Mouse (Mus musculus) liver, adult 2 months (tissue): ENCODE data around the gene Dglucy.
A peak's percentile ranks its signal among the peaks of the same experiment; 100 is the strongest.

Source experiments
- CTCF ChIP-seq: fragments of 200-500 bp; IDR thresholded peaks from 2 replicates; pipeline ENCODE4 v1.5.1; 2011; ENCODE audit warnings: low read depth, low read length, control low read depth
- POLR2A ChIP-seq: fragments of 200-500 bp; IDR thresholded peaks from 2 replicates; pipeline ENCODE4 v1.6.1; 2011; ENCODE audit warnings: low read length, control low read depth; ENCODE audit not compliant: insufficient read depth; ENCODE audit errors: extremely low read depth

DNA sequence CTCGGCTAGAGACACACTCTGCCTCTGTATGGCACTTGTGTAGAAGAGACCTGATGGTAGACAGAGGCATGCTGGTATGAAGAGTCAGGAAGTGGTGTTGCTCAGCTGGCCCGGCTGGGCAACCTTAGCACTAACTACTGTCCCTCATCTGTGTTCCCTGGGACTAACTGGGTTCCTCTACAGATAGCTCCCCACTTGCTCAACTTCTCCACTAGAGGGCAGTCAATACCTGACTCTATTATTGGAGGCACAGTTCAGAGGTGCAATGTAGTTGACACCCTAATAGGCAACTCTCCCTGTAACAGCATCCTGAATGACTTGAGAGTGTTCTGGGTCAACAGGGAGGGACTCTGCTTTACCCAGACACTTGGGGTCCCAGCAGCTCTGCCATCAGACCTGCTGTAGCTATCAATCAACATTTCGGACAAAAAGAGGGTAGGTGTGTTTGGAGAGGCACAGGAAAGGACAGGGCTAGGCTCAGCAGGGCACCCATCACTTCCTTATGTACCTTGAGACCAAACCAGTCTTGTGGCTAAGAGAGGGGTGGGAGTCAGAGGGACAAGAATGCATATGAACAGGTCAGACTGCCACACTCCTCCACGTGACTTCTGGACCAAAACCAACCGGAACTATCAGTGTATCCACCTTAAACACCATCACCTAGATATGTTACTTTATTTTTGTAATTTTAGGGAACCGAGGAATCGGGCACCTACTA, 70.7 kb downstream of the Dglucy start:
- TF ChIP-seq CTCF = peak; percentile 53
- TF ChIP-seq POLR2A = no peak
